Mouse (Mus musculus): Measurements from ENCODE around the gene Trpm1. TPM values are rescaled to one million over a fixed set of nuclear protein-coding genes. Genes with fewer than 3 reads are reported as not detected.

Gene Trpm1
- polyA plus RNA-seq, 1 experiment from 2014 or later: 2.0 TPM

MicroRNAs within 50 kb of the gene (microRNA counts, 519-probe panel; counts per million panel counts)
- not detected for microRNA mmu-miR-211

Small RNA genes lying within 50 kb of the gene (microRNA-seq; reads per million reads assigned to microRNA genes)
- gene Mir211: 93.2 reads per million, percentile 48 among the genes with 10 or more reads in this experiment
- not detected for gene Mir6416

Other genes starting within 250 kb of the Trpm1 start
- not detected in 2 replicates for gene E030018B13Rik, start 237.0 kb upstream of the Trpm1 start, polyA plus RNA-seq (2016; fragmentation: Nextera tagmentation; extraction: Ambion mirVana)
- gene Klf13, start 214.9 kb upstream of the Trpm1 start, polyA plus RNA-seq (2016; fragmentation: Nextera tagmentation; extraction: Ambion mirVana): 21.9 and 26.1 TPM in 2 replicates
- gene Mtmr10, start 133.8 kb downstream of the Trpm1 start, polyA plus RNA-seq (2016; fragmentation: Nextera tagmentation; extraction: Ambion mirVana): 12.3 and 12.4 TPM in 2 replicates
- 9.1 and 10.2 TPM in 2 replicates for gene Fan1, start 220.3 kb downstream of the Trpm1 start, polyA plus RNA-seq (2016; fragmentation: Nextera tagmentation; extraction: Ambion mirVana)
- 48.5 and 51.3 TPM in 2 replicates for gene Mphosph10, start 238.4 kb downstream of the Trpm1 start, polyA plus RNA-seq (2016; fragmentation: Nextera tagmentation; extraction: Ambion mirVana)
- gene Mcee, start 238.8 kb downstream of the Trpm1 start, polyA plus RNA-seq (2016; fragmentation: Nextera tagmentation; extraction: Ambion mirVana): 30.7 and 34.9 TPM in 2 replicates